45 mouse cellular contexts compared by ENCODE assay signal in the genomic region with DNA sequence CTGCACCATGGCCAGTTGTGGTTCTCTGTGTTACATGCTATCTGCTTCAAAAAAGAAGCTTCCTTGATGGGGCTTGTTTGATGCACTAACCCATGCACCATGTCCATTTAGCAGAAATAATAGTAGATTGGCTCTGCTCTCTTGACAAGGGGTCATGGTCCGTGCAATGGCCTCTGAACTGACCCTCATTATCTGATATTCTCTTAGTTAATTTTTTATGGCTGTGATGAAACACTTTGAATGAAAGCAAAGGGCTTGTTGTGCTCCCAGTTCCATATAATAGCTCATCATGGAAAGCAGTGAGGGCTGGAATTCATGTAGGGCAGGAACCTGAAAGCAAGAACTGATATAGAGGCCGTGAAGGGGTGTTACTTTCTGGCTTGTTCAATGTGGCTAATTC. TPM values are rescaled to one million over a fixed set of nuclear protein-coding genes. Genes with fewer than 3 reads are reported as not detected.
"Had no signal": no experiment of that assay in that cellular context is flagged by ENCODE, and none has a peak within 500 bp of the region (broad histone marks: within the 10 kb centered on the region; RNA-seq: fewer than 3 reads in every experiment).

No protein-coding gene starts in this region.

- H3K9ac ChIP-seq: heart, embryonic 12.5 days; heart, embryonic 13.5 days; heart, embryonic 15.5 days; hindbrain, embryonic 12.5 days; hindbrain, embryonic 13.5 days; hindbrain, embryonic 14.5 days; hindbrain, embryonic 15.5 days; intestine, embryonic 15.5 days; kidney, embryonic 15.5 days had no signal

- H3K4me3 ChIP-seq: heart, embryonic 10.5 days; heart, embryonic 12.5 days; heart, embryonic 13.5 days; heart, embryonic 15.5 days; hindbrain, embryonic 10.5 days; hindbrain, embryonic 12.5 days; hindbrain, embryonic 13.5 days; hindbrain, embryonic 15.5 days; intestine, embryonic 15.5 days; kidney, embryonic 15.5 days; layer of hippocampus, adult 2 months had no signal

- DNase-seq: heart, postnatal 10 days; heart, postnatal 14 days; heart, postnatal 36 days; heart, postnatal 4 days; kidney, adult 11 months; kidney, adult 18-20 months; kidney, adult 2 months; kidney, adult 8-10 months; kidney, adult 9 months; kidney, postnatal 10 days; kidney, postnatal 14 days; kidney, postnatal 25 days; kidney, postnatal 36 days; kidney, postnatal 4 days; layer of hippocampus, adult 9-11 months; layer of hippocampus, postnatal 36 days had no signal

- H3K27ac ChIP-seq: heart, embryonic 10.5 days; heart, embryonic 13.5 days; heart, embryonic 15.5 days; hindbrain, embryonic 10.5 days; hindbrain, embryonic 12.5 days; hindbrain, embryonic 13.5 days; hindbrain, embryonic 14.5 days; hindbrain, embryonic 15.5 days; hindbrain, postnatal 0 days; intestine, embryonic 15.5 days; kidney, embryonic 15.5 days; kidney, postnatal 0 days; layer of hippocampus, adult 2 months had no signal

- H3K9me3 ChIP-seq: heart, embryonic 10.5 days; heart, embryonic 12.5 days; heart, embryonic 13.5 days; heart, embryonic 15.5 days; hindbrain, embryonic 10.5 days; hindbrain, embryonic 12.5 days; hindbrain, embryonic 13.5 days; hindbrain, embryonic 15.5 days; intestine, embryonic 15.5 days; kidney, embryonic 15.5 days had no signal

- H3K4me1 ChIP-seq: heart, embryonic 10.5 days; heart, embryonic 12.5 days; heart, embryonic 13.5 days; heart, embryonic 15.5 days; hindbrain, embryonic 10.5 days; hindbrain, embryonic 12.5 days; hindbrain, embryonic 13.5 days; hindbrain, embryonic 15.5 days; intestine, embryonic 15.5 days; kidney, embryonic 15.5 days had no signal

- ATAC-seq: hindbrain, embryonic 16.5 days; hindbrain, postnatal 0 days; inflammation-experienced regulatory T-cells, adult 6 months; intestine, embryonic 15.5 days; intestine, embryonic 16.5 days; intestine, postnatal 0 days had no signal

- H3K27me3 ChIP-seq: heart, embryonic 12.5 days; heart, embryonic 13.5 days; heart, embryonic 15.5 days; hindbrain, embryonic 12.5 days; hindbrain, embryonic 13.5 days; hindbrain, embryonic 15.5 days; intestine, embryonic 15.5 days; kidney, embryonic 15.5 days had no signal

- H3K4me2 ChIP-seq: heart, embryonic 11.5 days; heart, embryonic 12.5 days; heart, embryonic 13.5 days; heart, embryonic 15.5 days; hindbrain, embryonic 12.5 days; hindbrain, embryonic 13.5 days; hindbrain, embryonic 14.5 days; hindbrain, embryonic 15.5 days; intestine, embryonic 15.5 days; kidney, embryonic 15.5 days had no signal

- H3K36me3 ChIP-seq: heart, embryonic 10.5 days; heart, embryonic 12.5 days; heart, embryonic 13.5 days; heart, embryonic 15.5 days; hindbrain, embryonic 10.5 days; hindbrain, embryonic 12.5 days; hindbrain, embryonic 13.5 days; hindbrain, embryonic 15.5 days; intestine, embryonic 15.5 days; kidney, embryonic 15.5 days had no signal

RNA-seq across cellular contexts. Expression of gene Rtp2, which starts 12.8 kb away (rescaled TPM):
- total RNA-seq: heart, postnatal 10 days; heart, postnatal 14 days; heart, postnatal 25 days; heart, postnatal 36 days; heart, postnatal 4 days; hematopoietic stem cell, adult 5-6 weeks; hindbrain, postnatal 0 days had no signal
- polyA plus RNA-seq: heart, embryonic 10.5 days; heart, embryonic 11.5 days; heart, embryonic 12.5 days; heart, embryonic 13.5 days; heart, embryonic 14.5 days; heart, embryonic 15.5 days; heart, embryonic 16.5 days; heart, postnatal 0 days; hindbrain, embryonic 10.5 days; hindbrain, embryonic 11.5 days; hindbrain, embryonic 12.5 days; hindbrain, embryonic 13.5 days; hindbrain, embryonic 14.5 days; hindbrain, embryonic 15.5 days; hindbrain, embryonic 16.5 days; inflammation-experienced regulatory T-cells, adult 6 months; intestine, embryonic 14.5 days; intestine, embryonic 15.5 days; intestine, embryonic 16.5 days; intestine, postnatal 0 days; kidney, adult 2 months; kidney, embryonic 14.5 days; kidney, embryonic 15.5 days; kidney, embryonic 16.5 days; kidney, postnatal 0 days; large intestine, adult 2 months had no signal

RNA-seq across cellular contexts. Expression of gene Sst, which starts 28.7 kb away (rescaled TPM):
- total RNA-seq: heart, postnatal 10 days; heart, postnatal 14 days; heart, postnatal 25 days; heart, postnatal 36 days; heart, postnatal 4 days; hematopoietic stem cell, adult 5-6 weeks had no signal
- polyA plus RNA-seq: heart, embryonic 14.5 days; heart, embryonic 15.5 days; heart, embryonic 16.5 days; heart, postnatal 0 days; inflammation-experienced regulatory T-cells, adult 6 months; kidney, adult 2 months; kidney, postnatal 0 days had no signal
